Mouse (Mus musculus) splenic B cell, adult 2 months (primary cell): ENCODE data around the gene Golt1a.
A peak's percentile ranks its signal among the peaks of the same experiment; 100 is the strongest.

Experiments used
- DNase-seq: peaks from one replicate; pipeline ENCODE4 v3.0.0-alpha.2; 2011; ENCODE audit warnings: low read depth, low spot score
- H3K27me3 ChIP-seq: 2 replicates; pipeline ENCODE4 v1.6.1; 2012; ENCODE audit warnings: mild to moderate bottlenecking, low read length, moderate library complexity, mixed read lengths; ENCODE audit not compliant: control insufficient read depth, poor library complexity, insufficient read depth, severe bottlenecking
- H3K36me3 ChIP-seq: 2 replicates; pipeline ENCODE4 v1.6.1; 2012; ENCODE audit warnings: mild to moderate bottlenecking, low read length, moderate library complexity, mixed read lengths; ENCODE audit not compliant: control insufficient read depth, poor library complexity, insufficient read depth, severe bottlenecking

The Golt1a gene

GRCm38 (mm10) chr1:133309652-133310267 is at the start of gene Golt1a:
Gene Golt1a (plus strand): TSS chr1:133309800.
- H3K27me3 ChIP-seq = no peaks in the 10 kb centered on the region
- DNase-seq = no peak
- no peaks in the 10 kb centered on the region for H3K36me3 ChIP-seq

- H3K36me3 ChIP-seq = no peaks in the 10 kb centered on the region
- no peak for DNase-seq
These were observed 47.0 kb upstream of the Golt1a start for GRCm38 (mm10) chr1:133262628-133263027.

GRCm38 (mm10) chr1:133263134-133263533 is 46.5 kb upstream of the Golt1a start:
- H3K36me3 ChIP-seq = no peaks in the 10 kb centered on the region
- H3K27me3 ChIP-seq = no peaks in the 10 kb centered on the region
- no peak for DNase-seq

More at GRCm38 (mm10) chr1:133262628-133263027, 47.0 kb upstream of the Golt1a start:
- H3K27me3 ChIP-seq = no peaks in the 10 kb centered on the region

- DNase-seq = no peak
- no peaks in the 10 kb centered on the region for H3K36me3 ChIP-seq
- no peaks in the 10 kb centered on the region for H3K27me3 ChIP-seq
These were observed 45.2 kb upstream of the Golt1a start for GRCm38 (mm10) chr1:133264367-133264766.

DNA sequence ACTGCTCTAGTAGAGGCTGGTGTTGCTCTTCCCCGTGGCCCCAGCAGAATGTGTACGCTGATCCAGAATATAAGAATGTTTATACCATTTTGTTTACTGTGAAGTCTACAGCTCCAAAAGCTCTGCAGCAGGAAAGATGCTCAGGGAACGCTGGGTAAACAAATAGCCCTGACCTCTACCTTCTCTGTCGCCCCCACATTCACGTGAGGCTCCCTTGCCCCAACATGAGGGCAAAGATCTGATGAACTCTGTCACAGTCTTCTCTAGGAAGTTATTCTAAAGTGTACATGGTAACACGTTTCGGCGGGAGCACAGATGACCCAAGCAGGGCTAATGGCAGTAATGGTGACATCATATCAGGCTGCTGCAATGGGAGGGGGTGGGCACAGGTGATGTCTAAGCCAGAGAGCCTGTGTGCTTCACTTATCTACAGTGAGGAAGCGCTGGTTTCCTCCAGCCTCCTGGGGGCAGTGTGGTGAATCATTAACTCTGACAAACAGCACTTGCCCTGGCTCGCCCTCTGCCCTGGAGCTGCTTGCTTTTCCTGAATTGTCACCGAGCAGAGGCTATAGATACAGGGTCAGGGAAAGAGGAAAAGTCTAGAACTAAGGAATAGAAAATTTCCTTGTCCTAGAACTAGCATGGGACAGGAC is 44.4 kb upstream of the Golt1a start:
- DNase-seq = no peak
- Histone ChIP-seq H3K36me3 (no peaks in the 10 kb centered on the region), H3K27me3 (no peaks in the 10 kb centered on the region)

GRCm38 (mm10) chr1:133267094-133267493 is 42.5 kb upstream of the Golt1a start:
- no peak for DNase-seq
- Histone ChIP-seq H3K36me3 (no peaks in the 10 kb centered on the region), H3K27me3 (no peaks in the 10 kb centered on the region)

GRCm38 (mm10) chr1:133267813-133268492 is 41.6 kb upstream of the Golt1a start:
- no peak for DNase-seq
- no peaks in the 10 kb centered on the region for H3K27me3 ChIP-seq
- no peaks in the 10 kb centered on the region for H3K36me3 ChIP-seq

DNA sequence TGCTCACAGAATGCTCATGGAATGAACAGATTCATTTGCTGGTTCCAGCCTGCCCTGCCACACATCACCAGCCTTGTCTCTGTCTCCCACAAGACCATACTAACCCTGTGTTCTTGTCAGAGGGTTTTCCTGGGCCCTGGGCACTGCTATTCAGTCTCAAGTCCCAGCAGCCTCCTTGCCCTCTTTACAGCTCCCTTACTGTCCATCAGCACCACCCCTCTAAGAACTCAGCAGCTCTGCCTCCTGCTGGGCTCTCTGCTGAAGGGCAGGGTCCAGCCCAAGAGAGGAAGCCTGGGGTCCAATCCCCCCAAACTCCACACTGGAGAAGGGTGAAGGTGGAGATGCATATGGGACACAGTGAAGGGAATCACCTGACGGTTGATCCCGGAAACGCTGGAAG is 41.1 kb upstream of the Golt1a start:
- Histone ChIP-seq H3K36me3 (no peaks in the 10 kb centered on the region), H3K27me3 (no peaks in the 10 kb centered on the region)
- DNase-seq = no peak

DNA sequence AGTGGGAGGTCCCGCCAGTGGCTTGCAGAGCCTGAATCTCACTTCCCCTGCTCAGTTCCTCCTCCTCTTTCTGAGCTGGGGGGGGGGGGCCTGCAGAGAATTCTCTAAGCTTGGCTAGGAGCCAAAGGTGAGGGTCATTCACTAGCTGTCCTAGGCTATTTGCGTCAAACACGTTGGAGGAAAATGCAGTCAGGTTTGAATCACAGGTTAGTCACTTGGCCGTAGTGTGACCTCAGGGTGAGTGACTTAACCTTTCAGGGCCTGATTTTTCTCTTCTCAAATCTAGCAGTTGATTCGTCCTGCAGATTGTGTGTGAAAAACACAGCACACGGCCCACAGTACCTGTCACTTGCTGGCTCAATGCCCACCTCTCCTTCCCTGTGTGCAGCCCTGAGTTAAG is 39.3 kb upstream of the Golt1a start:
- Histone ChIP-seq H3K27me3 (no peaks in the 10 kb centered on the region), H3K36me3 (no peaks in the 10 kb centered on the region)
- peak; percentile 25 for DNase-seq

DNA sequence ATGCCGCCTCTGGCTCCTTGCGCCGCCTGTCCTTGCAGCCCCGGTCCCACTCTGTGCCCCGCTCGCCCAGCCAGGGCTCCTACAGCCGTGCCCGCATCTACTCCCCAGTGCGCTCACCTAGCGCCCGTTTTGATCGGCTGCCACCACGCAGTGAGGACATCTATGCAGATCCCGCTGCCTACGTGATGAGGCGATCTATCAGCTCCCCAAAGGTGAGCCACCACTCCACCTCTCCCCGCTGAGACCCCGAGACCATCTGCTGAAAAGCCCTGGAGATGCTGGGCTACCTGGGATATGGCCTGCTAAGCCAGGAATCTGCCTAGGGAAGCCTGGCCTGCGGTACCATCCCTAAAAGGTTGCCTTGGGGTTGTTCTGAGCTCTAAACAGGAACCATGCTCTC is 35.4 kb upstream of the Golt1a start:
- no peak for DNase-seq
- Histone ChIP-seq H3K27me3 (no peaks in the 10 kb centered on the region), H3K36me3 (no peaks in the 10 kb centered on the region)

DNA sequence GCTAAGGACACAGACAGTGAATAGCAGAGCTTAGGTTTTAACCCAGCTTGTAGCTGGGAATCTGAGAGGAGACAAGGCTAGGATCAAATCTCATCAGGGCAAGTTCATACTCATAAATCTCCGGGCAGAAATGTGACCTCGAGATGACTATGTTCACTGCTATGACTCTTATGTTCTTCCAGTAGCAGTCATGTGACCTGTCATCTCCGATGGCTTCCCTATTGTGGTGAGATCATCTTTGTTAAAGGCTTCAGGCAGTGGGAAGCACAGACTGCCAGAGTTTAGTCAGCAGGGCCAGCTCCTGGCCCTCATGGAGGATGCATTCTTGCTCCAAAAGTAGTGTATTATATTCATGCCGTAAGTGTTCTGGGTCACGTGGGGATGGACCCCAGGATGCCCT is 32.6 kb upstream of the Golt1a start:
- H3K27me3 ChIP-seq = no peaks in the 10 kb centered on the region
- DNase-seq = no peak

GRCm38 (mm10) chr1:133278539-133278938 is 31.1 kb upstream of the Golt1a start:
- no peak for DNase-seq
- Histone ChIP-seq H3K27me3 (no peaks in the 10 kb centered on the region), H3K36me3 (no peaks in the 10 kb centered on the region)

More for the DNA sequence above, 32.6 kb upstream of the Golt1a start:
- H3K36me3 ChIP-seq = no peaks in the 10 kb centered on the region

DNA sequence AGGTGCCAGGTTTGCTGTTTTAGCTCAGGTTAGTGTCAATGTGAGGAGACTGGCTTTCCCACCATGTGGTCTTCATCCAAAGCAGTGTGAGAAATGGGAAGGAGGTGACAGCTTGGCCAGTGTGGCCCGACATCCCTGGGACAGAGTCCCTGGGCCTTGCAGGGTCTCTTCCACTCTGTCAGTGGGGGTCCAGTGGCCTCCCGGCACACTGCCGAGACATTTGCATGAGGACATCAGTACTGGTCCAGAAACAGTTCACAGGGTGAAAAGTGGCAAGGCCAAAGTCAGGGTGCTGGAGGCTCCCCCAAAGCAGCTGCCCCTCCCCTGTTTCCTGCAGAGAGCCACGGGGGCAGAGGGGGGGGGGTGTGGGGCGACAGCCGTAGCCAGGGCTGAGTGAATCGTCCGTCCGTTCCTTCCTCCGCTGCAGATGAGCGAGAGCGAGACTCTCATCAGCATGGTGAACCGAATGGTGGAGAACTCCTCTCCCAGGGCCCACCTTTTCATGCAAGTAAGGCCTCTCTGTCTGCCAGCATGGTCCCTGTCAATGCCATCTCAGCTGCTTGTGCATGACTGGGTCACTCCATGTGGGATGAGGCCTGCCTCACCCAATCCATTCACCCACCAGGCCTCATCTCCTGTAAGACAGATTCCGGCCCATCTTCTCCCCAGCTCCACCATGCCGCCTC is 30.5 kb upstream of the Golt1a start:
- DNase-seq = no peak
- Histone ChIP-seq H3K27me3 (no peaks in the 10 kb centered on the region), H3K36me3 (no peaks in the 10 kb centered on the region)

- no peak for DNase-seq
- no peaks in the 10 kb centered on the region for H3K36me3 ChIP-seq
- H3K27me3 ChIP-seq = no peaks in the 10 kb centered on the region
These were observed 29.9 kb upstream of the Golt1a start for GRCm38 (mm10) chr1:133279632-133280093.

GRCm38 (mm10) chr1:133280537-133280936 is 29.1 kb upstream of the Golt1a start:
- DNase-seq = no peak
- Histone ChIP-seq H3K36me3 (no peaks in the 10 kb centered on the region), H3K27me3 (no peaks in the 10 kb centered on the region)
